Mouse (Mus musculus) liver, embryonic 14.5 days (tissue): ENCODE results near the gene Bace1. TPM values are rescaled to one million over a fixed set of nuclear protein-coding genes. Genes with fewer than 3 reads are reported as not detected.

Experiments used
- ATAC-seq: fragments of 200-750 bp; cut with Nextera tagmentation; 2 replicates; pipeline ENCODE4 v1.8.0; 2017; ENCODE audit warnings: moderate number of reproducible peaks, mild to moderate bottlenecking, moderate library complexity; ENCODE audit not compliant: insufficient read depth
- DNase-seq, 3 experiments: peaks; one replicate each; pipeline ENCODE4 v3.0.0-alpha.2; 2012 to 2013; ENCODE audit warnings: low read depth in 3 of 3, low spot score in 3 of 3
- H3K27ac ChIP-seq: fragments of 300-500 bp; sonication (generic); 2 replicates; pipeline ENCODE4 v1.5.1; 2014; ENCODE audit warnings: moderate library complexity, mild to moderate bottlenecking, control low read depth, inconsistent platforms
- H3K27me3 ChIP-seq: fragments of 300-500 bp; sonication (generic); 2 replicates; pipeline ENCODE4 v1.6.1; 2014; ENCODE audit warnings: mild to moderate bottlenecking, low read length, moderate library complexity; ENCODE audit not compliant: control insufficient read depth, insufficient read depth
- H3K36me3 ChIP-seq: fragments of 300-500 bp; sonication (generic); replicated peaks from 2 replicates; pipeline ENCODE4 v1.6.1; 2014; ENCODE audit warnings: low read depth; ENCODE audit not compliant: control insufficient read depth, insufficient read depth
- H3K4me1 ChIP-seq, 2 experiments: fragments of 200-500 bp in 1 of 2; fragments of 300-500 bp in 1 of 2; sonication (generic) in 1 of 2; replicated peaks; 2 replicates each; pipeline ENCODE4 v1.6.1; 2012 to 2014; ENCODE audit warnings: antibody characterized with exemption in 1 of 2, inconsistent platforms in 1 of 2, low read length in 1 of 2; ENCODE audit not compliant: control insufficient read depth in 2 of 2, insufficient read depth in 2 of 2
- H3K4me2 ChIP-seq: fragments of 300-500 bp; sonication (generic); 2 replicates; pipeline ENCODE4 v1.6.1; 2014; ENCODE audit warnings: low read depth, mild to moderate bottlenecking, control low read depth, moderate library complexity
- H3K4me3 ChIP-seq, 2 experiments: fragments of 200-500 bp in 1 of 2; fragments of 300-500 bp in 1 of 2; sonication (generic) in 1 of 2; 2 replicates each; pipeline ENCODE4 v1.5.1; 2012 to 2014; ENCODE audit warnings: low read depth in 2 of 2, low read length in 2 of 2, mild to moderate bottlenecking in 2 of 2, control low read depth in 1 of 2, inconsistent platforms in 1 of 2, moderate library complexity in 1 of 2; ENCODE audit not compliant: insufficient read depth in 1 of 2
- H3K9ac ChIP-seq: fragments of 300-500 bp; sonication (generic); replicated peaks from 2 replicates; pipeline ENCODE4 v1.6.1; 2014; ENCODE audit warnings: mild to moderate bottlenecking, control low read depth, moderate library complexity
- H3K9me3 ChIP-seq: fragments of 300-500 bp; sonication (generic); 2 replicates; pipeline ENCODE4 v1.6.1; 2016; ENCODE audit warnings: low read length, mixed read lengths; ENCODE audit not compliant: control insufficient read depth
- CTCF ChIP-seq: IDR thresholded peaks from 2 replicates; pipeline ENCODE4 v1.5.1; 2016; ENCODE audit warnings: antibody characterized with exemption, low read depth, control low read depth
- EP300 ChIP-seq: IDR thresholded peaks from 2 replicates; pipeline ENCODE4 v1.6.1; 2016; ENCODE audit warnings: antibody characterized with exemption, low read depth
- WGBS: fragments of 180-500 bp; shearing (Covaris S2); extraction: QIAGEN DNeasy Blood & Tissue Kit; methylation state at CpG from one replicate; pipeline ENCODE4 v1.1.7; 2014; ENCODE audit not compliant: insufficient replicate concordance; 5-methylcytosine and 5-hydroxymethylcytosine counted together
- polyA plus RNA-seq, 2 experiments: library from polyadenylated mRNA; depleted of rRNA in 1 of 2; stranded (reverse) in 1 of 2; unstranded in 1 of 2; fragments of >200 nt; fragmentation: Nextera tagmentation in 1 of 2; extraction: Ambion mirVana in 1 of 2; gene quantifications; 2 replicates each; pipeline versions ENCODE4 v1.2.1 to v1.2.3; 2012 to 2014

Bace1 gene
- polyA plus RNA-seq, 2 experiments = 3.1 to 3.6 TPM

GRCm38 (mm10) chr9:45797271-45797670, 41.1 kb upstream of the Bace1 start:
- no peaks in the 10 kb centered on the region for H3K27me3 ChIP-seq
- 64% methylated on average over 3 of the region's 3 CpGs for WGBS
- ATAC-seq (no peak), DNase-seq (no peak)
- H3K36me3 ChIP-seq = no peaks in the 10 kb centered on the region
- no peaks in the 10 kb centered on the region; the same call in 1 of the 2 replicates for H3K9me3 ChIP-seq
- H3K27ac ChIP-seq = no peak overlapping the region
- H3K9ac ChIP-seq = no peak overlapping the region
- no peak overlapping the region for H3K4me2 ChIP-seq
- peak; percentile 17; the same call in 1 of the 2 replicates for TF ChIP-seq CTCF
- no peak for TF ChIP-seq EP300
- peaks cover 0 to 4% of the 10 kb centered on the region in 2 experiments; a peak in 2 of 4 replicates for H3K4me1 ChIP-seq
- H3K4me3 ChIP-seq = no peak overlapping the region

- Histone ChIP-seq H3K4me2 (no peak overlapping the region), H3K4me3 (no peak overlapping the region), H3K4me1 (peaks cover 9 to 14% of the 10 kb centered on the region in 2 experiments), H3K9ac (no peak overlapping the region), H3K36me3 (no peaks in the 10 kb centered on the region), H3K27me3 (no peaks in the 10 kb centered on the region), H3K9me3 (no peaks in the 10 kb centered on the region; the same call in 1 of the 2 replicates), H3K27ac (no peak overlapping the region)
- 42% methylated on average over 13 of the region's 13 CpGs for WGBS
- DNase-seq = no peak
- TF ChIP-seq CTCF (peak; percentile 39), EP300 (no peak)
- ATAC-seq = no peak
Measured at GRCm38 (mm10) chr9:45798467-45799164, 39.8 kb upstream of the Bace1 start.

- Histone ChIP-seq H3K4me2 (no peak overlapping the region), H3K4me3 (no peak overlapping the region), H3K9me3 (no peaks in the 10 kb centered on the region; the same call in 1 of the 2 replicates), H3K27ac (no peak overlapping the region), H3K9ac (no peak overlapping the region), H3K4me1 (peaks cover 16 to 22% of the 10 kb centered on the region in 2 experiments), H3K36me3 (no peaks in the 10 kb centered on the region), H3K27me3 (no peaks in the 10 kb centered on the region)
- no peak for DNase-seq
- no peak for ATAC-seq
- no peak for TF ChIP-seq CTCF
- TF ChIP-seq EP300 = no peak
- 76% methylated on average over 8 of the region's 8 CpGs for WGBS
Measured at GRCm38 (mm10) chr9:45799402-45799801, 39.0 kb upstream of the Bace1 start.

- Histone ChIP-seq H3K9ac (peak overlapping the region; percentile 14; the same call in 1 of the 2 replicates), H3K4me2 (peak overlapping the region; percentile 52), H3K4me3 (peak overlapping the region in 1 of 2 experiments; percentile 22; a peak in 1 of 4 replicates), H3K4me1 (peaks cover 16 to 20% of the 10 kb centered on the region in 2 experiments), H3K9me3 (no peaks in the 10 kb centered on the region; the same call in 1 of the 2 replicates), H3K36me3 (no peaks in the 10 kb centered on the region), H3K27ac (peak overlapping the region; percentile 72), H3K27me3 (no peaks in the 10 kb centered on the region)
- 47% methylated on average over 21 of the region's 21 CpGs for WGBS
- TF ChIP-seq EP300 (peak; percentile 85), CTCF (no peak)
- ATAC-seq (peak; percentile 95), DNase-seq (peak; percentile 71 to 78 (median 76))
Measured at GRCm38 (mm10) chr9:45803070-45803774, 35.2 kb upstream of the Bace1 start.

GRCm38 (mm10) chr9:45806847-45807246, 31.5 kb upstream of the Bace1 start:
- ATAC-seq (no peak), DNase-seq (no peak)
- Histone ChIP-seq H3K36me3 (no peaks in the 10 kb centered on the region), H3K4me3 (no peak overlapping the region), H3K4me2 (no peak overlapping the region), H3K9me3 (no peaks in the 10 kb centered on the region), H3K27me3 (no peaks in the 10 kb centered on the region), H3K27ac (no peak overlapping the region), H3K4me1 (peaks cover 16 to 20% of the 10 kb centered on the region in 2 experiments), H3K9ac (no peak overlapping the region)
- no peak for TF ChIP-seq EP300
- no peak for TF ChIP-seq CTCF
- WGBS = 80% methylated on average over 11 of the region's 11 CpGs
